Mouse (Mus musculus) layer of hippocampus, postnatal 36 days (tissue): ENCODE data around the gene Olfr46. TPM values are rescaled to one million over a fixed set of nuclear protein-coding genes. Genes with fewer than 3 reads are reported as not detected.
"Not testable (repeated sequence)": the region's sequence is repeated elsewhere in the genome, so short reads cannot be mapped to it uniquely, and the experiment has no call there.

Experiments used
- DNase-seq, 2 experiments: peaks; one replicate each; pipeline ENCODE4 v3.0.0; 2022
- total RNA-seq, 2 experiments: library from RNA; stranded (reverse); gene quantifications; 2 replicates each; pipeline ENCODE4 v1.2.3; 2021

The Olfr46 gene
- under 1 TPM; 0.43 to 0.45 TPM for total RNA-seq

GRCm38 (mm10) chr7:140600969-140601368, at the start of gene Olfr46:
TSS of gene Olfr46 (plus strand) at chr7:140601269.
- not testable (repeated sequence) for DNase-seq

- DNase-seq = no peak
Observed at GRCm38 (mm10) chr7:140567586-140567985, 33.5 kb upstream of the Olfr46 start, which contains the start of gene Olfr538. TSS of gene Olfr538 (plus strand) at chr7:140567886.

- DNase-seq = not testable (repeated sequence)
Observed at GRCm38 (mm10) chr7:140628670-140629069, 27.6 kb downstream of the Olfr46 start, which contains the start of gene Olfr61. TSS of gene Olfr61 (plus strand) at chr7:140628970.

- DNase-seq = no peak
Observed at GRCm38 (mm10) chr7:140630559-140630958, 29.5 kb downstream of the Olfr46 start.

- no peak for DNase-seq
Observed at GRCm38 (mm10) chr7:140646152-140646551, 45.1 kb downstream of the Olfr46 start, which contains the start of gene Olfr53. TSS of gene Olfr53 (plus strand) at chr7:140646452.

GRCm38 (mm10) chr7:140659630-140660029, 58.6 kb downstream of the Olfr46 start, which contains the start of gene Olfr539:
TSS of gene Olfr539 (plus strand) at chr7:140659930.
- DNase-seq = no peak

Other genes with a start within 250 kb of the Olfr46 start
- gene Olfr60, start 239.6 kb upstream of the Olfr46 start, total RNA-seq = not detected
- gene Olfr530, start 224.9 kb upstream of the Olfr46 start, total RNA-seq = not detected
- gene Olfr531, start 198.4 kb upstream of the Olfr46 start, total RNA-seq = not detected
- not detected for gene Olfr532, start 179.6 kb upstream of the Olfr46 start, total RNA-seq
- not detected for gene Olfr533, start 137.9 kb upstream of the Olfr46 start, total RNA-seq
- gene Olfr535, start 117.1 kb upstream of the Olfr46 start, total RNA-seq = under 1 TPM; 0.25 to 0.51 TPM
- not detected for gene Olfr536, start 93.9 kb upstream of the Olfr46 start, total RNA-seq
- gene Olfr538, start 33.4 kb upstream of the Olfr46 start, total RNA-seq = not detected
- under 1 TPM in 1 of 2 experiments, not detected in 1; 0.37 TPM for gene Olfr61, start 27.7 kb downstream of the Olfr46 start, total RNA-seq
- gene Olfr53, start 45.2 kb downstream of the Olfr46 start, total RNA-seq = not detected
- gene Olfr539, start 58.7 kb downstream of the Olfr46 start, total RNA-seq = under 1 TPM; 0.17 to 0.43 TPM
- under 1 TPM; 0.10 TPM for gene Olfr45, start 80.7 kb downstream of the Olfr46 start, total RNA-seq
- gene Olfr541, start 96.0 kb downstream of the Olfr46 start, total RNA-seq = not detected
- not detected for gene Cyp2e1, start 162.5 kb downstream of the Olfr46 start, total RNA-seq
- gene Syce1, start 186.6 kb downstream of the Olfr46 start, total RNA-seq = under 1 TPM in 1 of 2 experiments, not detected in 1; 0.40 TPM
- 10 to 100 TPM; 12.3 to 13.3 TPM for gene Zfp941, start 220.9 kb downstream of the Olfr46 start, total RNA-seq
- 1 to 10 TPM; 1.8 to 2.9 TPM for gene Urah, start 233.7 kb downstream of the Olfr46 start, total RNA-seq
- not detected for gene Scgb1c1, start 244.3 kb downstream of the Olfr46 start, total RNA-seq
- not detected for gene Odf3, start 246.5 kb downstream of the Olfr46 start, total RNA-seq